Mouse (Mus musculus) sigmoid colon, adult 10 weeks (tissue): ENCODE data around the gene Mrpl41. TPM values are rescaled to one million over a fixed set of nuclear protein-coding genes. Genes with fewer than 3 reads are reported as not detected.

Source experiments
- polyA plus RNA-seq: library from polyadenylated mRNA; stranded (reverse); fragments of 350-450 nt; fragmentation: Illumina TruSeq; extraction: RNeasy Lipid Tissue Mini Kit (QIAGEN cat#74804); gene quantifications from one replicate; pipeline ENCODE4 v1.2.3, GENCODE M21; 2014; ENCODE audit warnings: low read depth, low replicate concordance

Mrpl41 gene
- 27.3 TPM for polyA plus RNA-seq

GRCm38 (mm10) chr2:24974906-24975703 is at the start of gene Mrpl41:
Mrpl41 (minus strand) TSS chr2:24975098.

GRCm38 (mm10) chr2:24975704-24976297 is 903 bp upstream of the Mrpl41 start, which contains the start of gene Pnpla7:
Pnpla7 (plus strand) TSS chr2:24976033.

GRCm38 (mm10) chr2:24962304-24963000 is 12.4 kb downstream of the Mrpl41 start, which contains the start of gene Dph7:
Dph7 (plus strand) TSS chr2:24962400.

GRCm38 (mm10) chr2:24949421-24950188 is 25.3 kb downstream of the Mrpl41 start, which contains the start of gene Zmynd19:
Zmynd19 (plus strand) TSS chr2:24949792.

GRCm38 (mm10) chr2:24935057-24935796 is 39.7 kb downstream of the Mrpl41 start, which contains the start of gene Arrdc1:
Arrdc1 (minus strand) TSS chr2:24935252.

Other genes with a start within 250 kb of the Mrpl41 start
- gene Cacna1b, start 211.9 kb downstream of the Mrpl41 start, polyA plus RNA-seq = 2.7 TPM
- 22.2 TPM for gene Ehmt1, start 55.5 kb downstream of the Mrpl41 start, polyA plus RNA-seq
- 36.0 TPM for gene Arrdc1, start 39.8 kb downstream of the Mrpl41 start, polyA plus RNA-seq
- 6.0 TPM for gene Zmynd19, start 25.3 kb downstream of the Mrpl41 start, polyA plus RNA-seq
- gene Dph7, start 12.7 kb downstream of the Mrpl41 start, polyA plus RNA-seq = 2.6 TPM
- gene Pnpla7, start 935 bp upstream of the Mrpl41 start, polyA plus RNA-seq = 4.5 TPM
- 6.8 TPM for gene Nsmf, start 79.3 kb upstream of the Mrpl41 start, polyA plus RNA-seq
- gene Entpd8, start 105.2 kb upstream of the Mrpl41 start, polyA plus RNA-seq = 39.5 TPM
- 1.2 TPM for gene Noxa1, start 120.1 kb upstream of the Mrpl41 start, polyA plus RNA-seq
- 14.4 TPM for gene Nrarp, start 205.7 kb upstream of the Mrpl41 start, polyA plus RNA-seq
- gene Tor4a, start 221.8 kb upstream of the Mrpl41 start, polyA plus RNA-seq = 3.9 TPM
- gene Nelfb, start 236.4 kb upstream of the Mrpl41 start, polyA plus RNA-seq = 6.1 TPM
- not detected for gene Stpg3, start 239.5 kb upstream of the Mrpl41 start, polyA plus RNA-seq
- gene Fam166a, start 243.6 kb upstream of the Mrpl41 start, polyA plus RNA-seq = not detected
- gene Tubb4b, start 249.6 kb upstream of the Mrpl41 start, polyA plus RNA-seq = 58.7 TPM